ENCODE assay signal across 15 mouse cellular contexts in genomic region chr14:86619637-86620036, GRCm38 (mm10).
"Had no signal": no experiment of that assay in that cellular context is flagged by ENCODE, and none has a peak within 500 bp of the region (broad histone marks: within the 10 kb centered on the region; RNA-seq: fewer than 3 reads in every experiment).

No protein-coding gene starts in this region.

- H3K9me3 ChIP-seq: limb, embryonic 15.5 days; liver, embryonic 12.5 days; midbrain, embryonic 10.5 days; neural tube, embryonic 13.5 days had no signal

- H3K4me1 ChIP-seq: limb, embryonic 15.5 days; liver, embryonic 12.5 days; midbrain, embryonic 10.5 days; neural tube, embryonic 13.5 days had no signal

- H3K27me3 ChIP-seq: limb, embryonic 15.5 days; liver, embryonic 12.5 days; neural tube, embryonic 13.5 days had no signal

- DNase-seq: kidney, postnatal 25 days; lung, embryonic 14.5 days; lung, postnatal 10 days; lung, postnatal 4 days; retina, postnatal 1 day; right cerebral cortex, postnatal 4 days; spleen, adult 18-20 months; thymus, adult 18-20 months; thymus, postnatal 14 days had no signal

- H3K27ac ChIP-seq: left cerebral cortex, adult 2 months; limb, embryonic 15.5 days; liver, embryonic 12.5 days; midbrain, embryonic 10.5 days; neural tube, embryonic 13.5 days had no signal

- H3K9ac ChIP-seq: limb, embryonic 15.5 days; liver, embryonic 12.5 days; lung, embryonic 14.5 days; neural tube, embryonic 13.5 days had no signal

- ATAC-seq: liver, embryonic 12.5 days; midbrain, embryonic 16.5 days had no signal

- H3K4me2 ChIP-seq: limb, embryonic 15.5 days; liver, embryonic 12.5 days; lung, embryonic 14.5 days; neural tube, embryonic 13.5 days had no signal

- H3K36me3 ChIP-seq: limb, embryonic 15.5 days; liver, embryonic 12.5 days; midbrain, embryonic 10.5 days; neural tube, embryonic 13.5 days had no signal

- H3K4me3 ChIP-seq: left cerebral cortex, adult 2 months; limb, embryonic 15.5 days; liver, embryonic 12.5 days; midbrain, embryonic 10.5 days; neural tube, embryonic 13.5 days had no signal
